Mouse (Mus musculus): ENCODE data around the gene Tmem119.

Gene Tmem119

GRCm38 (mm10) chr5:113755347-113756030, 44.8 kb downstream of the Tmem119 start:
- DNase-seq, result no peak

- no peak for DNase-seq
These were observed 48.7 kb downstream of the Tmem119 start for GRCm38 (mm10) chr5:113751521-113752157.

GRCm38 (mm10) chr5:113748556-113749331, 51.6 kb downstream of the Tmem119 start:
- DNase-seq, result no peak

GRCm38 (mm10) chr5:113747629-113748028, 52.7 kb downstream of the Tmem119 start:
- DNase-seq, result no peak

Data from cerebellum, adult 11 months (tissue).